Mouse (Mus musculus) limb, embryonic 11.5 days (tissue): ENCODE data around the gene Gsta3. TPM values are rescaled to one million over a fixed set of nuclear protein-coding genes. Genes with fewer than 3 reads are reported as not detected.
"Not testable (repeated sequence)": the region's sequence is repeated elsewhere in the genome, so short reads cannot be mapped to it uniquely, and the experiment has no call there.

Experiments used
- ATAC-seq: fragments of 200-750 bp; cut with Nextera tagmentation; 2 replicates; pipeline ENCODE4 v1.8.0; 2017; ENCODE audit warnings: low read depth; ENCODE audit not compliant: insufficient number of reproducible peaks, low FRiP score, low TSS enrichment
- DNase-seq: peaks from one replicate; pipeline ENCODE4 v3.0.0-alpha.2; 2015; ENCODE audit warnings: low spot score
- H3K27ac ChIP-seq: fragments of 300-500 bp; sonication (generic); replicated peaks from 2 replicates; pipeline ENCODE4 v1.5.1; 2014; ENCODE audit warnings: low read depth, mild to moderate bottlenecking, low read length
- H3K27me3 ChIP-seq: fragments of 300-500 bp; sonication (generic); 2 replicates; pipeline ENCODE4 v1.6.1; 2014; ENCODE audit warnings: mild to moderate bottlenecking, low read length, mixed read lengths; ENCODE audit not compliant: control insufficient read depth, insufficient read depth
- H3K36me3 ChIP-seq: fragments of 300-500 bp; sonication (generic); 2 replicates; pipeline ENCODE4 v1.6.1; 2014; ENCODE audit warnings: mild to moderate bottlenecking, low read length, moderate library complexity, mixed read lengths; ENCODE audit not compliant: control insufficient read depth, insufficient read depth
- H3K4me1 ChIP-seq: fragments of 300-500 bp; sonication (generic); 2 replicates; pipeline ENCODE4 v1.6.1; 2014; ENCODE audit warnings: low read length, mixed read lengths; ENCODE audit not compliant: control insufficient read depth, insufficient read depth
- H3K4me2 ChIP-seq: fragments of 300-500 bp; sonication (generic); 2 replicates; pipeline ENCODE4 v1.6.1; 2014; ENCODE audit warnings: low read depth, mild to moderate bottlenecking, moderate library complexity; ENCODE audit not compliant: severe bottlenecking
- H3K4me3 ChIP-seq: fragments of 300-500 bp; sonication (generic); 2 replicates; pipeline ENCODE4 v1.5.1; 2014; ENCODE audit warnings: low read depth, low read length
- H3K9ac ChIP-seq: fragments of 300-500 bp; sonication (generic); 2 replicates; pipeline ENCODE4 v1.6.1; 2014; ENCODE audit warnings: mild to moderate bottlenecking, low read length
- H3K9me3 ChIP-seq: fragments of 300-500 bp; sonication (generic); 2 replicates; pipeline ENCODE4 v1.6.1; 2016; ENCODE audit warnings: low read length; ENCODE audit not compliant: control insufficient read depth
- WGBS: fragments of 180-500 bp; shearing (Covaris S2); extraction: QIAGEN DNeasy Blood & Tissue Kit; methylation state at CpG from one replicate; pipeline ENCODE4 v1.1.7; 2014; 5-methylcytosine and 5-hydroxymethylcytosine counted together
- polyA plus RNA-seq: library from polyadenylated mRNA; unstranded; fragments of >200 nt; fragmentation: Nextera tagmentation; extraction: Ambion mirVana; gene quantifications from 2 replicates; pipeline ENCODE4 v1.2.1, GENCODE M21; 2014

The Gsta3 gene
- polyA plus RNA-seq, 1 experiment from 2014 or later = 0.17 TPM

DNA sequence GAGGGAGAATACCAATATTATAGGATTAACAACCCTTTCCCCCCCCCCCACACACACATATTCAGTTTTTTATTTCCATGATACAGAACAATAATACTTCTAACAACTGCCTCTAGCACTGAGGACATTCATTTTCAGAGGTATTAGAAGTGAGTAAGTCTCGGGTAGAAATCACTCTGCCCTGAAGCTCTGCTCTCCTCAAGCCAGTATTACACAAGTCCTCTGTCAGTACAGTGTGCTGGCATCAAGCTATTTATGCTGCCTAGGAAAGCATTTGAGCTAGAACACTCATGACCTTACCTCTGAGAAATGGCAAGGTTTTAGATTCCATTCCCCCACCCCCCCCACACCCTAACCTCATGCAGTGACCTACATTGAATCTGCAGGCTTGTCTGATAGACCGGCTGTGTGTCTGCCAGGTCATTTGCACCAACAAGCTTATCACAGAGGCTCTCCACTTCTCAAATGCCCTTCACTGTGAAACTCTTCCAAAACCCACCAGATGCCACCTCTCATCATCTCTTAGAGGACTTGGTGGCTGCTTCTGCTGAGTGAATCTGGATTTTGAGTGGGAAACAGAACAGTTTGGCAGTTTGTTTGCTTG, 34.1 kb downstream of the Gsta3 start:
- Histone ChIP-seq H3K4me3 (no peak overlapping the region), H3K4me2 (no peak overlapping the region), H3K27me3 (no peaks in the 10 kb centered on the region), H3K9ac (no peak overlapping the region), H3K4me1 (no peaks in the 10 kb centered on the region), H3K27ac (no peak overlapping the region), H3K9me3 (no peaks in the 10 kb centered on the region), H3K36me3 (no peaks in the 10 kb centered on the region)
- ATAC-seq = no peak
- 77% methylated on average over 2 of the region's 2 CpGs for WGBS
- no peak for DNase-seq

DNA sequence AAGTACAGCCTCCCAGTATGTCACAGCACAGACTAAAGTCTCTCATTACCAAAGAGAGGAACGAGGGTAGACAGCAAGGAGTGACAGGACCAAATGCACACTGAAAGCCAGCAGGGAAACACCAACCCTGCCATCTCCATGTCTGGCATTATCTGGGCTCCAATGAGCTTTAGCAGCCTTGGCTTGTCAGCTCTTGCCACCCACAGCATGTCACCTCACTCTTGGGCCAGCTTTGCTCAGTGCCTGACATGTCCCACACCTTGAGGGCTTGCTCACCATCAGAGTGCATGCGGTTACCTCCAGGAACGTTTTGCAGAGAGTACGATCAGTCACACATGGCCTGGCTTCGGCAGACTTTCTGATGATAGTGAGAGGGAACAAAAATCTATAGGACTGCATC, 35.0 kb downstream of the Gsta3 start:
- H3K4me3 ChIP-seq, DNase-seq, H3K27me3 ChIP-seq, H3K4me1 ChIP-seq, H3K4me2 ChIP-seq, H3K9me3 ChIP-seq, H3K9ac ChIP-seq, ATAC-seq, H3K36me3 ChIP-seq, H3K27ac ChIP-seq: not testable (repeated sequence)
- 85% methylated on average over 5 of the region's 5 CpGs for WGBS

DNA sequence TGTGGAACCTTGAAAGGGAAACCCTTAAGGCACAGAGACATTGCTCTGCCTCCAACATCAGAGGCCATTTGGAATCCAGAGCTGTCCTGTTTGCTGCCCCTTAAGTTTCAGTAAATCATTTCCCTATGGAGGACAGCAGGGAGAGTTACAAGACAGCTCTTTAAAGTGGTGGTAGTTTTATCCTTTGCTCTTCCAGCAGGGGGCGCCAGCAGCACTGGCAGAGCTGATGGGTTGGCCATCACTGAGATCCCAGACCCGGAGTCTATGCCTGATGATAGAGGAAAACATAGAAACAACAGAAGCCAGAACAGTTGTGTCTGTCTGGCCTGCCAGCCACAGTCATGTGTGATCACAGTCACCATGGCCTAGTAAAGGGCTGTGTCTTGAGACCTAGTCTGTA, 35.8 kb downstream of the Gsta3 start:
- not testable (repeated sequence) for H3K4me3 ChIP-seq, H3K36me3 ChIP-seq, H3K9ac ChIP-seq, H3K27me3 ChIP-seq, H3K9me3 ChIP-seq, H3K27ac ChIP-seq, H3K4me2 ChIP-seq, H3K4me1 ChIP-seq, ATAC-seq, DNase-seq
- WGBS = 33% methylated on average over 2 of the region's 2 CpGs

DNA sequence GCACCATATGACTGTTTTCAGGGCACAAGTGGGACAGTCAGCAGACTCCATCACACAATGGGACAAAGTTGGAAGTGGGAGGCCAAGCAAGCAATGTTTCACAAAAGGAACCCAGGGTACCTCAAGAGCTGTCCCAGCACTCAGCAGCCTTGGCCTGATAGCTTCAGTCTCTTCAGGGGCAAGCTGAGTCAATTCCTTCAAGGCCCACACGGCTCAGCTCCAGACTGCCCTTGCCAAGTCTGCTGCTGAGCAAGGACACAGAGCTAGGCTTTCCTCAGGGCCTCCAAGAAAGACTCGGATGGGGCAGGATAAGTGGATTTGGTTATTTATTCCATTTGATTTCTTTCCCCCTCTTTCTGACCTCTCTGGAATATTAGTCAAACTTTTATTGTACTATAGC, 39.9 kb downstream of the Gsta3 start:
- DNase-seq (no peak), ATAC-seq (no peak)
- Histone ChIP-seq H3K4me2 (no peak overlapping the region), H3K27me3 (no peaks in the 10 kb centered on the region), H3K4me1 (no peaks in the 10 kb centered on the region), H3K9me3 (no peaks in the 10 kb centered on the region), H3K9ac (no peak overlapping the region), H3K4me3 (no peak overlapping the region), H3K27ac (no peak overlapping the region), H3K36me3 (no peaks in the 10 kb centered on the region)
- 84% methylated on average over 2 of the region's 2 CpGs for WGBS

DNA sequence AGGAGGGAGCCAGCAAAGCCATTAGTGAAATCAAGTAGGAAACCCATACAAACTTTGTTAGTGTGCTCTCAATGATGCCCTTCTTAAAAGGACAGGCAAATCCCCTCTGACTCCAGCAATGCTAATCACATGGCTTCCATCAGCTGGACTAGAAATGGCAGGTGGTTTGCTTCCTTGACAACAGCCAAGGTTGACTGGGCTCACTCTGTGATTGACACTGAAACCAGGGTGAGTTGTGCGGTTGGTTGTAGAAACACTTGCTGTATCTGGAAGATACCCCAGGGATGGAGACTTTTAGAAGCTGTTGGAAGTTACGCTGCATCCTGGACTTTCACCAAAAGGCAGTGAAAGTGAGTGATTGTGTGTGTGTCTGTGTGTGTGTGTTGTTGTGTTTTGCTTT, 44.3 kb downstream of the Gsta3 start:
- not testable (repeated sequence) for H3K36me3 ChIP-seq, H3K9me3 ChIP-seq, H3K4me1 ChIP-seq, H3K27me3 ChIP-seq, H3K4me3 ChIP-seq, DNase-seq, ATAC-seq, H3K27ac ChIP-seq, H3K4me2 ChIP-seq, H3K9ac ChIP-seq
- WGBS = 98% methylated on average over 2 of the region's 2 CpGs

DNA sequence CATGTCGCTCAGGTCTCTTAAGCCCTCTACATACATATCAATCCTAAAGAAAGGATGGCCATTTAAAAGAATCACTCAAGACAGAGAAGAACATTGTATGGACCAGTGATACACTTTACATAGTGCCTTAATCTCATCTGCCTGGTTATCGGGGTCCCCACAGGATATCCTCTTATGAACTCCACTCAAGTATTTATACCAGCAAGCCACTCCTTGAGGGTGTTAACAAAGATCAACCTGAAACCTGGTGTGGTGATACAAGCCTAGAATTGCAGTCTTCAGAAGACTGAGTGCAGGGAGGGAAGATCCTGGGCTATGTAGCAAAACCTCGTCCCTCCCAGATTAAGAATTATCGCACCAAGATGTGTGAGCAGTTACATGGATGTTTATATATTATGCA, 51.0 kb downstream of the Gsta3 start:
- no peak overlapping the region for H3K4me2 ChIP-seq
- H3K9me3 ChIP-seq = no peaks in the 10 kb centered on the region
- no peak overlapping the region for H3K27ac ChIP-seq
- no peak for DNase-seq
- H3K4me1 ChIP-seq = no peaks in the 10 kb centered on the region
- H3K9ac ChIP-seq = no peak overlapping the region
- H3K36me3 ChIP-seq = no peaks in the 10 kb centered on the region
- WGBS = 89% methylated on average over 4 of the region's 4 CpGs
- ATAC-seq = no peak
- H3K4me3 ChIP-seq = no peak overlapping the region
- no peaks in the 10 kb centered on the region for H3K27me3 ChIP-seq

DNA sequence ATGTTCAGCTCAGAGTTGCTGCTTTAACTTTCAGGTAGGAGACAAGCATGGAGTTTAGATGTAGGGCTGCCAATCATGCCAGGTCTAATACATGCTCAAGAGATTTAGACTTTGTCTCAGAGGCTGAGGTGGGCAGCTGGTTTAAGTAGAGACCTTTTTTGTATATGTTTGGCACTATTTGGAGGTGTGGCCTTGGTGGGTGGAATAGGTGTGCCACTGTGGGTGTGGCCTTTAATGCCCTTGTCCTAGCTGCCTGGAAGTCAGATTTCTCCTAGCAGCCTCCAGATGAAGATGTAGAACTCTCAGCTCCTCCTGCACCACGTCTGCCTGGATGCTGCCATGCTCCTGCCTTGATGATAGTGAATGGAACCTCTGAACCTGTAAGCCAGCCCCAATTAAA, 52.2 kb downstream of the Gsta3 start:
- no peak overlapping the region for H3K4me3 ChIP-seq
- no peak overlapping the region for H3K27ac ChIP-seq
- H3K9me3 ChIP-seq = no peaks in the 10 kb centered on the region
- ATAC-seq = no peak
- no peak overlapping the region for H3K4me2 ChIP-seq
- no peak overlapping the region for H3K9ac ChIP-seq
- no peaks in the 10 kb centered on the region for H3K4me1 ChIP-seq
- H3K27me3 ChIP-seq = no peaks in the 10 kb centered on the region
- H3K36me3 ChIP-seq = no peaks in the 10 kb centered on the region
- no peak for DNase-seq
- WGBS = 84% methylated on average over 1 of the region's 1 CpGs

DNA sequence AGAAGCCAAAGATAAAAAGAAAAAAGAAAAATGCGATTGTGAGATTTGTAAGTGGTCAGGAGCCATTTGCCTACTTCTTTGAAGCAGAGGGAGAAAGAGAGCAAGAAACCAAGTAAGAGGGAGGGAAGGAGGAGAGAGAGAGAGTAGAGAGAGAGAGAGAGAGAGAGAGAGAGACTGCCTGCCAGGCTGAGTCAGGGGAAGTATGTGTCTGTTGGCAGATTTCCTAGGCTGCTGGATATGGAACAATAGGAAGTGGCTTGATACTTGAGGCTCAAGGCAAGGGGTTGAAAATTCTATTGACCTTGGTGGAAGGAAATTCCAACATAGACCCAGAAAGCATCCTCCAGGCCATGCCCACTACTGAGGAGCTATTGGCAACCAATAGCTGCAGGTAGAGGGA, 55.8 kb downstream of the Gsta3 start:
- no peak overlapping the region for H3K9ac ChIP-seq
- no peaks in the 10 kb centered on the region for H3K36me3 ChIP-seq
- no peak for DNase-seq
- H3K4me2 ChIP-seq = no peak overlapping the region
- H3K9me3 ChIP-seq = no peaks in the 10 kb centered on the region
- H3K27me3 ChIP-seq = no peaks in the 10 kb centered on the region
- no peak overlapping the region for H3K4me3 ChIP-seq
- H3K27ac ChIP-seq = no peak overlapping the region
- 92% methylated on average over 1 of the region's 1 CpGs for WGBS
- H3K4me1 ChIP-seq = no peaks in the 10 kb centered on the region
- no peak for ATAC-seq

DNA sequence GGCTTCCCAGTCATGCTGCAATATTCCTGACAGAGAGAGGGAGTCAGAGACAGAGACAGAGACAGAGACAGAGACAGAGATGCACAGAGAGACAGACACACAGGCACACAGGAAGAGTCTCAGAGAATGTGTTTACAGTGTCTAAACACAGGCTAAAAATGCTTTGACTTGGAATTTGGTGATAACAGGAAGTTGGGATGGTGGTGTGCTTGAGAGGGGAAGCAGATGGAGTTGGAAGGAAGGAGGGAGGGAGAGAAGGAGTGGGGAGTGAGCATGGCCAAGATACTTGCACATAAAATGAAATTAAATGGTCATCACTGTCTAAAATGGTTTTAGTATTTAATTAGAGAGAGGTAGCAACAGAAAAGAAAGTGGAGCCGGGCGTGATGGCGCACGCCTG, 57.7 kb downstream of the Gsta3 start:
- Histone ChIP-seq H3K27me3 (no peaks in the 10 kb centered on the region), H3K4me2 (no peak overlapping the region), H3K9ac (no peak overlapping the region), H3K4me3 (no peak overlapping the region), H3K36me3 (no peaks in the 10 kb centered on the region), H3K9me3 (no peaks in the 10 kb centered on the region), H3K27ac (no peak overlapping the region), H3K4me1 (no peaks in the 10 kb centered on the region)
- WGBS = 94% methylated on average over 4 of the region's 4 CpGs
- DNase-seq (no peak), ATAC-seq (no peak)
